Mouse (Mus musculus) heart, postnatal 36 days (tissue): ENCODE data around the gene Arpc4. TPM values are rescaled to one million over a fixed set of nuclear protein-coding genes. Genes with fewer than 3 reads are reported as not detected.

Experiments
- DNase-seq, 2 experiments: peaks; one replicate each; pipeline ENCODE4 v3.0.0; 2021 to 2022
- intact Hi-C: fragments of 180-260 bp; cut with DNase I; formaldehyde crosslinking; loops from one replicate; pipeline ENCODE4 v1.15.1; 2025
- total RNA-seq, 2 experiments: library from RNA; stranded (reverse); gene quantifications; 2 replicates each; pipeline ENCODE4 v1.2.3; 2021

Arpc4 gene
- total RNA-seq, 2 experiments from 2014 or later = 69.5 to 73.0 TPM

GRCm38 (mm10) chr6:113396270-113397030 lies 18.5 kb downstream of the Arpc4 start:
- DNase-seq = no peak
- intact Hi-C loops = no loop called here

DNA sequence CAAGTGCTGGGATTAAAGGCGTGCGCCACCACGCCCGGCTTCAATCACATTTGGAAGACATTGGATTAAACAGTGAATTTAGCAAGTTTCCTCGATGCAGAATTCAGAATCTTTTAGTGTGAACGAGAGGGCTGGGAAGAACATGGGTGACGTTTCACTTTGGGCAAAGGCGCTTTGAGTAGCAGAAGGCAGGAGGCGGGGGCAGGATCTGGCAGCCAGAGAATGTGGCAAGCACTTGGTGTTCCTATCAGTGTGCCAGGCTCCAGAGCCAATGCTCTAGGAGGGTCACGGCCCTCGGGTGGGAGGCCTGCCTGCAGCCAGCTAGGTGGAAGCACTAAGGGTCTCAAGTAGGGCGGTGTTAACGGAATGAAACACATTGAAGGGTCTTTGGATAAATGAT lies 24.2 kb downstream of the Arpc4 start:
- no peak for DNase-seq
- intact Hi-C loops = no loop called here

DNA sequence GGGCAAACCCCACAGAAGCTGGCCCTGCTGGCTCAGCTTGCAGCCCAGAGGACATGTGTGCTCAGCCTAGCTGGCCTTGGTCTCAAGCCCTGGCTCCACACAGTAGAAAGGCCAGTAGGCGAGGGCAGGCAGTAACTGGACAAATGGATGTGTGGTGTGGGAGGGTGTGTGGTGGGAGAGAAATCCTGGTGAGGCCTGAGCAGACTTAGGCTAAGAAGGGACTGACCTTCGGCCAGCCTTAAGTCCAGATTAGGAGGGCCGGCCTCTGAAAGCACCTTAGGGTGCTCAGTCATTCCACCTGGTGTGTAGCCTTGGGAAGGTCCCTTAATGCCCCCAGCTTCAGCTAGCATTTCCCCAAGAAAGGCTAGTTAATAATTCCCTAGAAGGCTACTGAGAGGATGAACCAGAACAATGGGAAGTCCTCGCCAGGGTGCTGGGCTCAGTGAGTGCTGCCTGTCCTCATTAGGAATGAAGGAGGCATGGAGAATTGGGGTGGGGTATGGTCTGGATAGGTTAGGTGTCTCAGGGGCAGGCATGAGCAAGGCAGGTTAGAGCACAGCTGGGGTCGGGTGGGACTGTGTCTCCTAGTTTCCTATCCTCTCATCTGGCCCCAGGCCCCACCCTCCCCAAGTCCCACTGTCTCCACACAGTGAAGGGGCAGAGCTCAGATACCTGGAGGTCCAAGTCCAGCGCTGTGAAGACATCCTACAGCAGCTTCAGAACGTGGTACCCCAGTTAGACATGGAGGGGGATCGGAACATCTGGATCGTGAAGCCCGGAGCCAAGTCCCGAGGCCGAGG lies 26.9 kb downstream of the Arpc4 start:
- DNase-seq = no peak
- intact Hi-C loops = no loop called here

DNA sequence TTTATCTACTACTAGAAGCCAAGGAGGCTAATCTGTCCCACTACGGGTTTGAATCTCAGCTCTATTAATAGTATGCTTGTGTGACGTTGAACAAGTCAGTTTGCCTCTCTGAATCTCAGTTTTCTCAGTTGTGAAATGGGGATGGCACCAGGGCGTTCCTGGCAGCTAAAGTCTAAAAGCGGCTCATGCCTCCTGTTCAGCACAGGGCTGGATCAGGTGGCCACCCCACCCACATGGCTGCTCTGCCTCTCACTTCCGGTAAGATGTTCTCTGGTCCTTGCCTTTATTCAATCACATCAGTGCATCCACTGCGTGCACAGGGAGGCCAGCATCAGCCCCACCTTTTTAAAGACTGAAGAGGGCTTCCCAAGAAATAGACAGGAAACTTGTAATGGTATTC lies 27.6 kb downstream of the Arpc4 start:
- no peak for DNase-seq
- intact Hi-C loops = no loop called here

- intact Hi-C loops = no loop called here
- no peak for DNase-seq
Observed at GRCm38 (mm10) chr6:113406683-113407082, 28.8 kb downstream of the Arpc4 start.

DNA sequence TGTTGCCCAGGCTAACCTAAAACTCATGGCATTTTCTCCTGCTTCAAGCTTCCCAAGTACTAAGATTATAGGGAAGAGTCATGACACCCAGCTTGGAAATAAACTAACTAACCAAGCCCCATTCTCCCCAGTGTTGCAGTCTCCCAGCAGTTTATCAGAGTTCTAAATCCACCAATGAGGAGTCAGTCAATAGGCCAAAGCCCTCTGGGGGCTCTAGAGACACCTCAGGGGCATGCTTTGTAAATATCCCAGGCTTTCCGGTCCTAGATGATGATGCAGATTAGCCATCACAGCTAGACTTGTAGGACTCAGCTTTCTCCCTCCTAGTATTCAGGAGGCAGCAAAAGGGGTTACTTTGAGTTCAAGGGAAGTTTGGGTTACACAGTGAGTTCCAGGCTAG lies 32.1 kb downstream of the Arpc4 start:
- intact Hi-C loops = no loop called here
- DNase-seq = no peak

DNA sequence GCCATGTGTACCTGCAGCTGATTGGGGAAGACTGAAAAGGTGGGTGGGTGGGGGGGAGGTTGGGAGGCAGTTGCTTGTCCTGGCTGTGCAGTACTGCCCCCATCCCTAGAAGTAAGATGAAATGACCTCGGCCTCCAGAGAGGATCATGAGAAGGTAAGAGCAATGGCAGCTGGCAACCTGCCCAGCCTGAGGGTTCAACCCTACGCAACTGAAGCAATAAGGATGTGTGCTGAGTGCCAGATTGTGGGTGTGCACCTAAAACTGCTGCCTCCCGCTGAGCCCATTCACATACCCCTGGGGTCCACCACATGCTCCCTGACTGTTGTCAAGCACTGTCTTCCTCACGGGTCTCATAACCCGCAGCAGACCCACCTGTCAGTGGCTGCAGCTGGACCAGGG lies 38.5 kb downstream of the Arpc4 start:
- intact Hi-C loops = no loop called here
- no peak for DNase-seq

DNA sequence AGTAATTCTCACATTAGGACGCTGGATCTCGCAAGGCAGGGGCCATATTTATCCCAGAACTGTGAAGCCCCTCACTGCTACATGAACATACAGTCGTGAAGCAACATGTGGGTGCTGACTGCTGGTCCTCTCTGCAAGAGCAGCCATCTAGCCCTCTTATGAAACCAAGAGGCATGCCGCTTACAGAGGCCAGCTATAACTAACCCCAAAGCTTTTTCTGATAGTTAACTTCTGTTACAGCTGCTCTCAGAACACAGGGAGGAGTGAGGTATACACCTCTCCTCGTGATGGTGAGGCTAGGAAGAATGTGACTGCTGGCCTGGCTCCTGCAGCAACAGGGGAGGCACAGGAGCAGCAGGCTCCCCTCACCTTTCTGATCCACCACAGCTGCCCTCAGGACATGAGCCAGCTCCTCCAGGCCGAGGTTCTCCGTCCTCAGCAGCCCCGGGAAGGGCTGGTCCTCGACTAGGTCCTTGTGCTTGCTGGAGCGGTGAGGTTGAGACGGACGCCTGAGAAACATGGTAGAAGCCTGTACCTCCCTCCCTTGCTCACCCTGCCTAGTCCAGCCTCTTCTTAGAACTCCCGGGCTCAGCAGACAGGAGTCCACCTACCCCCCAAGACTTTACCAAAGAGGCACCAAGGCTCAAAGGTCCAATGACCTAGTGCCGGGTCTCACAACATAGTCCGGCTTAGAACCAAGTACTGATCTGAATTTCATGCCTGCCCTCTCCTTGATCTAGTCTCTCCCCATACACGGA lies 40.7 kb downstream of the Arpc4 start:
- intact Hi-C loops = loop anchor here (2.0 kb wide), 1 partner anchor 40 kb away; the partner anchor contains the start of gene Arpc4
- no peak for DNase-seq

DNA sequence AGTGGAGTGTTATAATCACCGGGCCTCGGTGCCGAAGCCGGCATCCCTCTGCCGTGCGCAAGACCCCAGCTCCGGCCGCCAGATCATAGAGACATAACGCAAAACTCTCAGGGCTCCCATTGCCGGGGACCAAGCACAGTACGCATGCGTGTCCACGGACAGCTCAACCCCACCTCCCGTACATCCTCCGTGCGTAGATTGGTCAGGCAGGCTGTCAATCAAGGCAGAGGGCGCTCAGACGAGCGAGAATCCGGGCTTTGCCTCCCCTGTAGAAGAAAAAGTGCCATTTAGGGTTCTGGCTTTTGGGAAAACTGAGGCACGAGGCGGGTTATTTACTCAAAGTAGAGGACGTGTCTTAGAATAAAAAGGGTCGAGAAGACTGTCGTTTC lies 41.3 kb downstream of the Arpc4 start, which contains the start of gene Rpusd3:
Gene Rpusd3, minus strand, starts transcription at position 142 of the 389 bp plus-strand sequence.
- intact Hi-C loops = loop anchor here (2.0 kb wide), 1 partner anchor 40 kb away; the partner anchor contains the start of gene Arpc4
- peak; percentile 100 for DNase-seq

DNA sequence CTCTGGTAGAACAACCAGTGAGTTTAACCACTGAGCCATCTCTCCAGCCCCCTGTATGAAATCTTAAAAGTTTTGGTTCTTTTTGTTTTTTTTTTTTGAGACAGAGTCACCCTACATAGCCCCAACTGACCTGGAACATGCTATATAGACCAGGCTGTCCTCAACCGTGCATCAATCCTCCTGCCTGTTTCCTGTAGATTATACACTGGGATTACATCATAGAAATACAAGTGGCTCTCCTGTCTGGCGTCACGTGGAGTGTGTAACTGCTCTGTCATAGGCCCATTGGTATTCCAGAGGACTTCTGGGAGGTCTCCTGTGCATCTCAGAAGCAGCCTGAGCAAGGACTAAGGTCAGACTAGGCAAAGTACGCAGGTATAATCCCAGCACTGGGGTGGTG lies 45.1 kb downstream of the Arpc4 start:
- intact Hi-C loops = no loop called here

GRCm38 (mm10) chr6:113424187-113424586 lies 46.3 kb downstream of the Arpc4 start:
- DNase-seq = no peak
- intact Hi-C loops = loop anchor here (1.0 kb wide), 1 partner anchor 46 kb away; the partner anchor contains the start of gene Arpc4

More for the DNA sequence above, 45.1 kb downstream of the Arpc4 start:
- no peak for DNase-seq

DNA sequence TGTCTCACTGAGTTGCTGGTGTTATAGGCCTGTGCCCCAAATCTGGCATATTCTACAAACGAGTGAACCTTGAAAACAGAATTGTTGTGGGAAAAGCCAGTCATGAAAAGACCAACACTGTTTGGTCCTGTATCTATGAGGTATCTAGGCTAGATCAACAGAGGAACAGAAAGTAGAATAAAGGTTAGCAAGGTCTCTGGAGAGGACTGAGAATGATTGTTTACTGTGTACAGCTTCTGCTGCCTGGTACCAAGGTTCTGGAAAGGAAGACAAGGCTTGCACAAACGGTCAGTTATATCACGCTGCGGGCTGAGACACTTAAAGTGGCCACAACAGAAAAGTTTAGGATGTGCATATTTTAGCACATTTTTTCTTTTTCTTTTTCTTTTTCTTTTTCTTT lies 48.8 kb downstream of the Arpc4 start:
- no peak for DNase-seq
- intact Hi-C loops = no loop called here

DNA sequence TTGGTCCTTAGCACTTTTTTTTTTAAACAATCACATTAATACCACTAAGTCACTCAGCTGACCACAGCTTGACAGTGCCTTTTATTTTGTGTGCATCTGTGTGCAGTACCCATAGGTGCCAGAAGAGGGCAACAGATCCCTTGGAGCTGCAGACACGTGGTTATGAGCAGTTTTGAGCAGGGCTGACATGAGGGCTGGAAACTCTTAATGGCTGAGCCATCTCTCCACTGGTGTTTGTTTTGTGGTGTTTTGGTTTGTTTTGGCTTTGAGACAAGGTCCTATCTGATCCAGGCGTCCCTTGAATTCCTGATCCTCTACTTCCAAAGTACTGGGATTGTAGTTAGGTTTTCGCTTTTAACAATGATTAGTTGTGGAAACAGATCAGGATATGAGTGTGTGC lies 49.5 kb downstream of the Arpc4 start:
- intact Hi-C loops = no loop called here
- DNase-seq = no peak

DNA sequence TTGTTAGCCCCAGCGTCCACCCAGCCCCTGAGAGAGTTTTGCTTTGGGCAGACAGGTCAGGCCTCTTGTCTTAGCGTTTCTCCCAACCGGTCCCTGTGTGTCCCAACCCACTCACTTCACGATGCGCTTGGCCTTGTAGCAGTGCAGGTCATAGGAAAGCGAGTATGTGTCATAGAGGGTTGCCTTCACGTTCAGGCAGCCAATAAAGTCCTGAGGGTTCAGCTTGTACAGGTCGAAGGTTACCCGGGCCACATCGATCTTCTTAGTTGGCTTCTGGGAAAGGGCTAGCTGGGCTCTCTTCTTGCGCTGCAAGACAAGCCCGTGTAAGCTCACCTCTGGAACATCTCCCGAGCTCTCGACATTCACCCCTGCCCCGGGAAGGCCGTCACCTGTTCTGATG lies 50.1 kb downstream of the Arpc4 start:
- no peak for DNase-seq
- intact Hi-C loops = no loop called here

DNA sequence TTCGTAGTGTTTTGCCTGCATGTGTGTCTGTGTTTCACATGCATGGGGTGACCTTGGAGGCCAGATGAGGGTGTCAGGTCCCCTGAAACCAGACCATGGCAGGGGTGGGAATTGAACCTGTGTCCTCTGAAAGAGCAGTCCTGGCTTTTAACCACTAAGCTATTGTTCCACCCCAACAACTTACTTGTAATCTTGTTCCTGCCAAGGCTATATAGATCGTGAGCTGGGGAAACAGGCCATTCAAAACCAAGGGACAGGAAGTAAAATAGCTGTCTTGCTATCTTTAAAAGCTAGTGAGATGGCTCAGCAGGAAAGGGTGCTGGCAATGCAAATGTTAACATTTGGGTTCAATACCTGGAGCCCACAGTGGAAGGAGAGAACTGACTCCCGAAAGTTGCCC lies 52.0 kb downstream of the Arpc4 start:
- intact Hi-C loops = no loop called here

GRCm38 (mm10) chr6:113430846-113431245 lies 52.9 kb downstream of the Arpc4 start:
- intact Hi-C loops = no loop called here

More for the DNA sequence above, 52.0 kb downstream of the Arpc4 start:
- no peak for DNase-seq

DNA sequence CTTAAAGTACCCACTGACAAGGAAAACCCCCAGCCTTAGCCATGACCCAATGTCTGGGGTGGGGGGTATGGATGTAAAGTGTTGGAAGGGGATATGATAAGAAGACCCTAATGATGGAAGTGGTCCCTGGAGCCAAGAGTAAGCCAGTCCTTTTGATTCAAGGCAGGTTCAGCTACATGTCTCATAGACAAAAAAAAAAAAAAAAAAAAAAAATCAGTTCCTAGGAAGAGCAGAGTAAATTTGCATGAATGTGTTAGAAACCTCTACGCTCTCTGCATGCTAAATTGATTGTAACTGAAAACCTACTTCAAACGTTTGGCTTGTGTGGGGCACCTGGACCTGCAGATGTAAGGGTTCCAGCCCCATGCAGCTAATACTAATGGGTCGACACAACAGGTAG lies 53.9 kb downstream of the Arpc4 start:
- intact Hi-C loops = no loop called here
- DNase-seq = no peak

More at GRCm38 (mm10) chr6:113430846-113431245, 52.9 kb downstream of the Arpc4 start:
- no peak for DNase-seq

DNA sequence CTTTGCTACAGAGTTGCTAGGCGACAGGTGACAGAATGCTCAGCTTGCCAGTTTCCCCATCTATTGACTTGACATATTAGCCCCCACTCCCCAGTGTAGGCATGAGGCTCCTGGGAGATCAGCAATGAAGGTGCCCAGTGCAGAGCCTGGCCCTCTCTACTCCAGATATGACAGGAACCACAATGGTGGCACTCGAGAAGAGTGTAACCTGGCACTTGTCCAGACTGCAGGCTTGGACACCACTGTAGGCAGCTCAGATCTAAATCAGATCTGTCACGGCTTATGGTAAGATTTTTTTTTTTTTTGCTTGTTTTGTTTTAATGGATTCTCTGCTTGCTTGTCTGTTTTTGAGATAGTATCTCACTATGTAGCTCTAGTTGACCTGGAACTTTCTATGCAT lies 55.7 kb downstream of the Arpc4 start:
- DNase-seq = no peak

DNA sequence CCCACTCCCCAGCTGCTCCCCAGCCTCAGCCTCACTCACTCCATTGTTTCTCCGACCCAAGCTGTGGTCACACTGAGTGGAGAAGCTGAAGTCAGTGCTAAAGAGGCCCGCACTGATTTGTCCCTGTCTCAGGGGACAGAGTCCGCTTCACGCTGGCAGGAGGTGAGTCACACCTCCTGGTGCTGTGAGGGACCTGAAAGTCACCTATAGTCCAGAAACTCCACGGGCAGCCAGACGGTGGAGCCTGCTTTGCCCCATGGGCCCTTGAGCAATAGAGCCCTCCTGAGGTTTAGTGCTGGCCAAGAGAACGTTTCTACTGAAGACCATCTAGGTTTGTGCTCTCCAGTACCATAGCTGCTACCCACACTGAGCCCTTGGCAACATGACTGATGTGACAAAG lies 56.8 kb downstream of the Arpc4 start:
- DNase-seq = no peak
- intact Hi-C loops = no loop called here

More for the DNA sequence above, 55.7 kb downstream of the Arpc4 start:
- intact Hi-C loops = no loop called here

DNA sequence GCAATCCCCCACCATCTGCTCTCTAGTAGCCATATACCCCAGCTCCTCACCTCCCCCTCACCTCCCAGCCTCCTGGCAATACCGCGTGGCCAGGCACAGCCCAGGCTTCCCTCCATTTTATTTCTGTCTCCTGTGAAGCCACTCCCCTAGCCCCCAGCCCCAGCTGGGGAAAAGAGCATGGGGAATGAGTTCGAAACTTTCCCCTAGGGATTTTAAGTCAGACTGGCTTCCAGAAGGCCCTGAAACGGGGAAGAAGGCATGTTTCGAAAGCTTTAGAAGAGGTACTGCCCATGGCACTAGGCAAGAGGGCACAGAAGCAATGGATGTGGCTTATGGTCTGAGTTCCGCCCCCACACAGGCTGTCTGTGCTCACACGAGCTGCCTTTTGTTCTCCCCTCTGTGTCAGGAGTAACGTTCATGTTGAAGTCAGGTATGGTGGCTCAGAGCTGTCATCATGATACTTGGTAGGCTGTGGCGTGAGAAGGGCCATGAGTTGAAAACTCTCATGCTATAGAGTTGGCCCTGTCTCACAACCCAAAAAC lies 57.8 kb downstream of the Arpc4 start, which contains the start of gene Cidec:
Gene Cidec, minus strand, starts transcription at position 97 of the 542 bp plus-strand sequence.
- DNase-seq = no peak
- intact Hi-C loops = no loop called here

- DNase-seq = no peak
- intact Hi-C loops = no loop called here
Observed at GRCm38 (mm10) chr6:113437135-113437534, 59.2 kb downstream of the Arpc4 start.
